Mouse (Mus musculus): Measurements from ENCODE around the gene Ticam1.

Gene Ticam1

GRCm38 (mm10) chr17:56290388-56291170, 14.0 kb upstream of the Ticam1 start:
- DNase-seq (ENCODE audit: low spot score): peak; percentile 99

- peak; percentile 61 for DNase-seq (ENCODE audit: low spot score)
These were observed 13.1 kb upstream of the Ticam1 start for GRCm38 (mm10) chr17:56289371-56290331.

GRCm38 (mm10) chr17:56288866-56289265, 12.3 kb upstream of the Ticam1 start:
- DNase-seq (ENCODE audit: low spot score): no peak

- DNase-seq (ENCODE audit: low spot score): no peak
These were observed 11.2 kb upstream of the Ticam1 start for GRCm38 (mm10) chr17:56287830-56288229.

- DNase-seq (ENCODE audit: low spot score): no peak
These were observed 9.4 kb upstream of the Ticam1 start for GRCm38 (mm10) chr17:56285995-56286394.

GRCm38 (mm10) chr17:56283316-56283715, 6.7 kb upstream of the Ticam1 start:
- no peak for DNase-seq (ENCODE audit: low spot score)

- no peak for DNase-seq (ENCODE audit: low spot score)
These were observed 6.2 kb upstream of the Ticam1 start for GRCm38 (mm10) chr17:56282802-56283201.

- DNase-seq (ENCODE audit: low spot score): no peak
These were observed 4.6 kb upstream of the Ticam1 start for GRCm38 (mm10) chr17:56281193-56281592.

GRCm38 (mm10) chr17:56279481-56280155, 3.0 kb upstream of the Ticam1 start:
- DNase-seq (ENCODE audit: low spot score): no peak

- no peak for DNase-seq (ENCODE audit: low spot score)
These were observed 1.8 kb upstream of the Ticam1 start for GRCm38 (mm10) chr17:56278340-56278739.

- DNase-seq (ENCODE audit: low spot score): no peak
These were observed 944 bp upstream of the Ticam1 start for GRCm38 (mm10) chr17:56277567-56277893.

- no peak for DNase-seq (ENCODE audit: low spot score)
These were observed 625 bp downstream of the Ticam1 start for GRCm38 (mm10) chr17:56275842-56276480.

GRCm38 (mm10) chr17:56273986-56274385, 2.6 kb downstream of the Ticam1 start:
- no peak for DNase-seq (ENCODE audit: low spot score)

- no peak for DNase-seq (ENCODE audit: low spot score)
These were observed 3.1 kb downstream of the Ticam1 start for GRCm38 (mm10) chr17:56273482-56273881.

- DNase-seq (ENCODE audit: low spot score): no peak
These were observed 3.9 kb downstream of the Ticam1 start for GRCm38 (mm10) chr17:56272644-56273043.

GRCm38 (mm10) chr17:56271609-56272253, 4.9 kb downstream of the Ticam1 start:
- DNase-seq (ENCODE audit: low spot score): no peak

- no peak for DNase-seq (ENCODE audit: low spot score)
These were observed 6.8 kb downstream of the Ticam1 start for GRCm38 (mm10) chr17:56269741-56270140.

- DNase-seq (ENCODE audit: low spot score): no peak
These were observed 7.4 kb downstream of the Ticam1 start for GRCm38 (mm10) chr17:56269153-56269630.

GRCm38 (mm10) chr17:56266271-56266670, 10.3 kb downstream of the Ticam1 start:
- no peak for DNase-seq (ENCODE audit: low spot score)

GRCm38 (mm10) chr17:56265869-56266268, 10.7 kb downstream of the Ticam1 start:
- DNase-seq (ENCODE audit: low spot score): no peak

GRCm38 (mm10) chr17:56265011-56265410, 11.6 kb downstream of the Ticam1 start:
- DNase-seq (ENCODE audit: low spot score): no peak
